Mouse (Mus musculus): ENCODE results near the gene Kif24. TPM values are rescaled to one million over a fixed set of nuclear protein-coding genes. Genes with fewer than 3 reads are reported as not detected.

Kif24 gene
- polyA plus RNA-seq, 1 experiment from 2014 or later: 3.4 TPM

DNA sequence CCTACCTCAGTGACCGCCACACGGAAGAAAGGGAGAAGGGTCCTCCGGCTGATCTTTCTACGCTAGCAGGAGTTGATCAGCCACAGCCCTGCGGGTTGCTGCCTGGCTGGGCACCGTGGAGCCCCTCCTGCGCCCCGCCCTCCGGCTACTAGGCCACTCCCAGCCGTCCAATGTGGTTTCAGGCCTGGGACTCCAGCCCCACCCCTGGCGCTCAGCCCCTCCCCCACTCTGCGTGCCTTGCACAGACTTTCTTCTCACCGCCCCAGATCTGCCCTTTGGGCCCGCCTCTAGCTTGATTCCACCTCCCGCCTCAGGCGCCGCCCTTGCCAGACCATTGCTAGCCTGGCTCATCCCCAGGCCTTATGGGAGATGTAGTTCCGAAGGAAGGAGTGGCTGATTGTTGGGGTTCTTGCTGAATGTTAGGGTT, 38.3 kb upstream of the Kif24 start, which contains the start of gene AI464131:
TSS of gene AI464131 (minus strand) at position 91 of the 427 bp plus-strand sequence.
- Histone ChIP-seq H3K27ac (no peak within 1 kb of the TSS), H3K9ac (peak within 1 kb of the TSS; percentile 6; the same call in 1 of the 2 replicates), H3K27me3 (ENCODE audit: control insufficient read depth, insufficient read depth, low read length) (peaks cover 41% of the 10 kb centered on the region), H3K4me2 (replicated peaks) (peak within 1 kb of the TSS; percentile 50), H3K4me3 (replicated peaks; ENCODE audit: low read length) (peak within 1 kb of the TSS; percentile 26), H3K4me1 (replicated peaks; ENCODE audit: control insufficient read depth, insufficient read depth, low read length) (peaks cover 25% of the 10 kb centered on the region), H3K36me3 (replicated peaks; ENCODE audit: control insufficient read depth, insufficient read depth) (no peaks in the 10 kb centered on the region), H3K9me3 (ENCODE audit: control insufficient read depth, low read length) (no peaks in the 10 kb centered on the region)
- WGBS: under 1% methylated on average over 15 of the region's 18 CpGs
- DNase-seq (ENCODE audit: low spot score) (peak; percentile 88), ATAC-seq (ENCODE audit: low FRiP score) (peak; percentile 86)

DNA sequence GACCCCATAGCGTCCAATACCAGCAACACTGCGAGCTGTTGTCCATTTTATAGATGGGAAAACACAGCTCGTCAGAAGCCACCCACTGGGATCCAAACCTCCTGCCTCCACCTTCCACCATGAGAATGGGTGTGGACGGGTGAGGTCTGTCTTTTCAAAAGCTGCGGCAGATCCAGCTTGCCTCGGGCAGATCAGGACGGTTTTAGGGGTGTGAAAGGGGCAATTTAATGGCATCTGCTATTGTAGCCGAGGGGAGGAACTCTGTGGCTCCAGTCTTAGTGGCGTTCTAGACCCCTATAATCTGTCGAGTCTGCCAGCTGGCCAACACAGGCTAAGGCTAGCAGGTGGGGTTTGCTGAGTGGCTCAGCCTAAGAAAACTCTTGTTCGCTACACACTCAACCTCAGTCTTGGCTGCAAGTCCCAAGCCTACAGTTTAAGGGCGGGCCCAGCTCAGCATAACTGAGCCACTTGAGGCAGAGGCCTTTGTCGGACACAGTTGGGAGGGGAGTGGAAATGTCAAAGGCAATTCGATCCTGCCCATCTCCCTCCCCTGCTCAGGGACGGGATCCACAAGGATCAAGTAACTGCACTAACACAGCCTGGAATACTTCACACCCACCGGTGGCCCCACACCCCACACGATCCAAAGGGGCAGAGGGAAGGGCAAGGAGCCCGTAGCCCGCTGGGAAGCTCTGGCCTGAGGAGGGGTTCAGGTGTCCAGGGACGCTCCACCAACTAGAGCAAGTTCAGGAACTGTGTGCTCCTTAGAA, 37.7 kb upstream of the Kif24 start:
- 11% methylated on average over 20 of the region's 20 CpGs for WGBS
- Histone ChIP-seq H3K9ac (peak overlapping the region; percentile 6; the same call in 1 of the 2 replicates), H3K4me3 (replicated peaks; ENCODE audit: low read length) (peak overlapping the region; percentile 26), H3K9me3 (ENCODE audit: control insufficient read depth, low read length) (no peaks in the 10 kb centered on the region), H3K4me2 (replicated peaks) (peak overlapping the region; percentile 50), H3K4me1 (replicated peaks; ENCODE audit: control insufficient read depth, insufficient read depth, low read length) (peaks cover 23% of the 10 kb centered on the region), H3K27me3 (ENCODE audit: control insufficient read depth, insufficient read depth, low read length) (peaks cover 46% of the 10 kb centered on the region), H3K27ac (no peak overlapping the region), H3K36me3 (replicated peaks; ENCODE audit: control insufficient read depth, insufficient read depth) (no peaks in the 10 kb centered on the region)
- DNase-seq (ENCODE audit: low spot score) (no peak), ATAC-seq (ENCODE audit: low FRiP score) (peak; percentile 14; the same call in 1 of the 2 replicates)

DNA sequence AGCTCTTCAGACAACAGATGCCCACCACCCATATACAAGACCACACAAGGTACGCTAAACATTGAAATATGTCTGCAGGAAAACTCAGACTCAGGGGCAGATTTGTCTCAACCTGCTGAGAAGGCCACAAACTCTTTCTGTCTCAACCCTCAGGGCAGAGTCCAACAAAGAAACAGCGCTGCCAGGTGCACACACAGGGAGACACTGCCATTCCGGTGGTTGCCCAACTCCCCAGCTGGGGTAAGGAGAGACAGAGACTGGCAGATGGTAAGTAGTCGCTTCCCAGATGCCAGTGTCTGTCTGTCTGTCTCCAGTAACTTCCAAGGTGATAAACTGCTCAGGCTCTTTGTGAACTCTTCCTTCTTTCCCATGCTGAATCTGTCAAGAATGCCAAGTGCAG, 36.1 kb upstream of the Kif24 start:
- WGBS: 70% methylated on average over 4 of the region's 4 CpGs
- Histone ChIP-seq H3K4me2 (replicated peaks) (no peak overlapping the region), H3K9me3 (ENCODE audit: control insufficient read depth, low read length) (no peaks in the 10 kb centered on the region), H3K27ac (no peak overlapping the region), H3K9ac (no peak overlapping the region), H3K4me3 (replicated peaks; ENCODE audit: low read length) (no peak overlapping the region), H3K36me3 (replicated peaks; ENCODE audit: control insufficient read depth, insufficient read depth) (no peaks in the 10 kb centered on the region), H3K27me3 (ENCODE audit: control insufficient read depth, insufficient read depth, low read length) (peaks cover 56% of the 10 kb centered on the region), H3K4me1 (replicated peaks; ENCODE audit: control insufficient read depth, insufficient read depth, low read length) (peaks cover 17% of the 10 kb centered on the region; the same call in 1 of the 2 replicates)
- DNase-seq (ENCODE audit: low spot score): no peak
- ATAC-seq (ENCODE audit: low FRiP score): no peak

DNA sequence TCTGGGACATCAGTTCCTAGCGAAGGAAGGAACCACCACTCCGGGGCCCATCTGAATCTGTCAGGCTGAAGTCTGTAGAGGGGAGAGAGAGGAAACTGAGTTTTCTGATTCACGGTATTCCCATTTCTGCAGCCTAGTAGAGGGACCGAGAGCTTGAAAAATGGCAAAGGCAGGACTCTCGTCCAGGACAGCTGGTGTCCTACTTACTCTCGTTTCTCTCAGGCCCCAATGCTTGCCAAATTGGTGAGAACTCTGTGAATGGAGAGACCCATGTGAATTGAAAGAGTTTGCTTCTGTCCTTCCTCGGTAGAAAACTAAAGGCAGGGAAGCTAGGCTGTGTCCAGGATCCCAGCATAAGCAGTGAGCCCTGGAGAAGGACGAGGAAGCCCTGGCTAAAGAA, 34.9 kb upstream of the Kif24 start:
- no peak overlapping the region for H3K27ac ChIP-seq
- no peak for DNase-seq (ENCODE audit: low spot score)

DNA sequence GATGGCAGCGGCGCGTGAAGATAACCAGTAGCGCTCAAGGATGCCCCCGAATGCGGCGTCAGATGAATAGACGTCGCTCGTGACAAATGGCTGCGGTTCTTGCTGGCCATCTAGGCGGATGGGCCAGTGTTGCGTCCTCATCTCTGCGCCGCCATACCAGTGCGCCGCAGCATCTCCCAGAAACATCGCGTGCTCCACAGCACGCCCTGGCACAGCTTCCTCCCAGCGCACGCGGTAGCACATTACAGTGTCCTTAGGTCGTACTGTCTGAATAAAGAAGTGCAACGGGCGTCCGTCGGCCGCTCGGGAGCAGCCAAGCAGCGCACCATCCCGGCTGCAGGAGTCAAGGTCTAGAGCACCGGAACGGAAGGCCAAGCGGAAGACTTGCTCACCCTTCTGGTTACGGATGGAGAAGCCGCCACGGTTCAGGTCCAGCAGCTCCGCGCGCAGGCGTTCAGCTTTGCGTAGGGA, 34.3 kb upstream of the Kif24 start:
- H3K9ac ChIP-seq: peak overlapping the region; percentile 38; the same call in 1 of the 2 replicates
- WGBS: 7% methylated on average over 43 of the region's 43 CpGs
- peaks cover 56% of the 10 kb centered on the region for H3K27me3 ChIP-seq (ENCODE audit: control insufficient read depth, insufficient read depth, low read length)
- H3K27ac ChIP-seq: no peak overlapping the region
- DNase-seq (ENCODE audit: low spot score) (no peak), ATAC-seq (ENCODE audit: low FRiP score) (no peak)
- peak overlapping the region; percentile 28 for H3K4me3 ChIP-seq (replicated peaks; ENCODE audit: low read length)
- no peaks in the 10 kb centered on the region for H3K9me3 ChIP-seq (ENCODE audit: control insufficient read depth, low read length)
- H3K4me1 ChIP-seq (replicated peaks; ENCODE audit: control insufficient read depth, insufficient read depth, low read length): peaks cover 17% of the 10 kb centered on the region; the same call in 1 of the 2 replicates
- no peaks in the 10 kb centered on the region for H3K36me3 ChIP-seq (replicated peaks; ENCODE audit: control insufficient read depth, insufficient read depth)
- H3K4me2 ChIP-seq (replicated peaks): peak overlapping the region; percentile 52

More for the DNA sequence above, 34.9 kb upstream of the Kif24 start:
- H3K27me3 ChIP-seq (ENCODE audit: control insufficient read depth, insufficient read depth, low read length): peaks cover 56% of the 10 kb centered on the region
- H3K4me1 ChIP-seq (replicated peaks; ENCODE audit: control insufficient read depth, insufficient read depth, low read length): peaks cover 17% of the 10 kb centered on the region; the same call in 1 of the 2 replicates
- no peak for ATAC-seq (ENCODE audit: low FRiP score)
- H3K36me3 ChIP-seq (replicated peaks; ENCODE audit: control insufficient read depth, insufficient read depth): no peaks in the 10 kb centered on the region
- H3K9ac ChIP-seq: no peak overlapping the region
- peak overlapping the region; percentile 52 for H3K4me2 ChIP-seq (replicated peaks)
- H3K4me3 ChIP-seq (replicated peaks; ENCODE audit: low read length): no peak overlapping the region; the same call in 1 of the 2 replicates
- H3K9me3 ChIP-seq (ENCODE audit: control insufficient read depth, low read length): no peaks in the 10 kb centered on the region
- WGBS: 65% methylated on average over 8 of the region's 8 CpGs

DNA sequence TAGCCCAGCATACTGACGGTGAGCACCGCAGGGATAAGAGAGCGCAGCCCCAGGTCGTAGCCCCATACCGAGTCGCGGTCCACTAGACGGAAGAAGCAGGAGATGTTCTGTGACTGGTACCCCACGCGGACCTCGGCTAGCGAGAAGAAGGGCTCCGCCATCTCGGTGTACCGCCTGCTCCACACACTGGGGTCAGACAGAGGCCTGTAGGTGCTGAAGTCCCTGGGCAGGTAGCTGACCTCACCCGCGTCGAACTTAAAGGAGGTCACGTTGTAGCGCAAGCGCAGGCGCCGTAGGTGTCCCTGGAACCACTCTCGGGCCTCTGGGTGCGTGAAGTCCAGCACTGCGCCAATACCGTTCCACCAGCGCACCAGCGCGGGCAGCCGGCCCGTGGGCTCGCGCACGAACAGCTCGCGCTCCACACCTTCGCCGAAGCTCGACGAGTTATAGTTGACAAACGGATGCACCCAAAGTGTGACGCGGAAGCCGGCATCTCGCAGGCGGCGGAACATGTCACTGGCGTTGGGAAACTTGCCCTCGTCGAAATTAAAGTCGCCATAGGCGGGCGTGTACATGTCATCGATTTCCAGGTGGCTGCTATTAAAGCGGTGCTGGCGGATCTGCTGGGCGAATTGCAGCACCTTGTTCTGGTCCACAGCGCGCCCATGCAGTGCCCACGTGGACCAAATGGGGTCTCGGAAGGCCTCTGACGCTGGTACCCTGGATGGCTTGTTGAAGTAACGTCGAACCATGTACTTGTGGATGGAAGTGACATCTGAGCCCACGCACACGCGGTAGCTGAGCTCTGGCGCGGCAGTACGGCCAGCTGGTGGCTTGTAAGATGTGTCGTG, 33.5 kb upstream of the Kif24 start:
- peak overlapping the region; percentile 52 for H3K4me2 ChIP-seq (replicated peaks)
- peak overlapping the region; percentile 38; the same call in 1 of the 2 replicates for H3K9ac ChIP-seq
- WGBS: 14% methylated on average over 72 of the region's 72 CpGs
- no peak overlapping the region for H3K27ac ChIP-seq
- peak; percentile 1; the same call in 1 of the 2 replicates for ATAC-seq (ENCODE audit: low FRiP score)
- no peaks in the 10 kb centered on the region for H3K9me3 ChIP-seq (ENCODE audit: control insufficient read depth, low read length)
- H3K36me3 ChIP-seq (replicated peaks; ENCODE audit: control insufficient read depth, insufficient read depth): no peaks in the 10 kb centered on the region
- peaks cover 56% of the 10 kb centered on the region for H3K27me3 ChIP-seq (ENCODE audit: control insufficient read depth, insufficient read depth, low read length)
- H3K4me3 ChIP-seq (replicated peaks; ENCODE audit: low read length): peak overlapping the region; percentile 28
- DNase-seq (ENCODE audit: low spot score): no peak
- H3K4me1 ChIP-seq (replicated peaks; ENCODE audit: control insufficient read depth, insufficient read depth, low read length): peaks cover 17% of the 10 kb centered on the region; the same call in 1 of the 2 replicates

DNA sequence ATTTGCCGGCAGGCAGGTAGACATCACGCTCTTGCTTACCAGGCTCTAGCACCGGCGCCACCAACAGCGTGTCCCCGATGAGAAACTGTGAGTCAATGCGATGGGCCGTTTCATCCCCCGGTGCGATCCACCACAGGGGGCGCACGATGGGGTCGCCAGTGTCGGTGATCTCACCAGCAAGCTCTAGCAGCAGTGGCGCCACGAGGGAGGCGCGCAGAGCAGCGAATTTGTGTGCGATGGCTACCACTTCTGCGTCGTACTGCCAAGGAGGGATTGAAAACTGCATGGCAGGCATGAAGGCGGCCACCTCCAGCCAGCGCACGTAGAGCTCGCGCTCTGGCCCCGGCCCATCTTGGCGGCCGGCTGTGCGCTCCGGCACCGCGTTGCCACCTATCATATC, 32.9 kb upstream of the Kif24 start:
- Histone ChIP-seq H3K36me3 (replicated peaks; ENCODE audit: control insufficient read depth, insufficient read depth) (no peaks in the 10 kb centered on the region), H3K9ac (0 out of 2 replicates have a peak overlapping the region, but pooled peaks have one; percentile 25), H3K27me3 (ENCODE audit: control insufficient read depth, insufficient read depth, low read length) (peaks cover 56% of the 10 kb centered on the region), H3K9me3 (ENCODE audit: control insufficient read depth, low read length) (no peaks in the 10 kb centered on the region), H3K27ac (no peak overlapping the region), H3K4me1 (replicated peaks; ENCODE audit: control insufficient read depth, insufficient read depth, low read length) (peaks cover 17% of the 10 kb centered on the region; the same call in 1 of the 2 replicates), H3K4me3 (replicated peaks; ENCODE audit: low read length) (peak overlapping the region; percentile 28), H3K4me2 (replicated peaks) (peak overlapping the region; percentile 52)
- DNase-seq (ENCODE audit: low spot score) (peak; percentile 59), ATAC-seq (ENCODE audit: low FRiP score) (0 out of 2 replicates have a peak, but pooled peaks have one; percentile 3)
- 5% methylated on average over 34 of the region's 34 CpGs for WGBS

DNA sequence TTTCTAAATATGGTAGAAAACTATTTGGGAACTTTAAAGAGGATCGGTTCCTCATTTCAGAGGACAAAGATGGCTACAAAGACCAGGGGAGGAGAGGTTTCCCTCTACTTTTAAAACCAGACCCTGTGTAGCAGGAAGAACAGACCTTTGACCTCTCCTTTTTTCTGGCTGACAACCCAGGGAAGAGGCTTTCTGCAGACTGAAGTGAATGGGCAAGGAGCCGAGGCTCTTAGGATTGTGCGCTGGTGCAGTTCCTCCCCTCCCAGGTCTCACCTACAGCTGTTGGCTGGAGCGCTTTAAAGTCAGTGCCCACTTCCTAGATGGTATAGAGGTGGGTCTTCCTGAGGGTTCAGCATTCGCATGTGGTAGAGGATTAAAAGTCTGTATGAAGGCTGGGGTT, 32.4 kb upstream of the Kif24 start:
- 42% methylated on average over 5 of the region's 5 CpGs for WGBS
- Histone ChIP-seq H3K4me3 (replicated peaks; ENCODE audit: low read length) (no peak overlapping the region), H3K4me2 (replicated peaks) (peak overlapping the region; percentile 52)

More for the DNA sequence above, 32.4 kb upstream of the Kif24 start:
- no peak for ATAC-seq (ENCODE audit: low FRiP score)
- no peak overlapping the region for H3K9ac ChIP-seq
- H3K4me1 ChIP-seq (replicated peaks; ENCODE audit: control insufficient read depth, insufficient read depth, low read length): peaks cover 17% of the 10 kb centered on the region; the same call in 1 of the 2 replicates
- DNase-seq (ENCODE audit: low spot score): no peak
- no peaks in the 10 kb centered on the region for H3K9me3 ChIP-seq (ENCODE audit: control insufficient read depth, low read length)
- H3K27ac ChIP-seq: no peak overlapping the region
- peaks cover 56% of the 10 kb centered on the region for H3K27me3 ChIP-seq (ENCODE audit: control insufficient read depth, insufficient read depth, low read length)
- no peaks in the 10 kb centered on the region for H3K36me3 ChIP-seq (replicated peaks; ENCODE audit: control insufficient read depth, insufficient read depth)
